In the genomic region with DNA sequence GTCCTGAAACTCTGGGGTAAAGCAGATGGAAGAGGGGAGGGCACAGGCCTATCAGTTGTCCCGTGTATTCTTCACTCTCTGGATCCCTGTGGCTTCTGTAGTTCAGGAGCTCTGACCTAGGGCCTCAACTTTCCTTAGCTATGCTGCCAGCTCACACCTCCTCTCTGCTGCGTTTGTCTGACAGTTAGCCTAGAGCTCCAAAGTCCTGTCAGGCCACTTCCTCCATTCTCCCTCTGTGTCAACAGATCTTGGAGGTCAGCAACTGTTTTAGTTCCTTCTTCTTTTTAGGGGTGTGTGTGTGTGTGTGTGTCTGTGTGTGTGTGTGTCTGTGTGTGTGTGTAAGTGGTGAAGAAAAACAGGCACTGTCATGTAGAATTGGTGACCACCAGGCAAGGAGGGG, we compare ENCODE assay signal across 20 mouse cellular contexts.
A peak's percentile ranks its signal among the peaks of the same experiment; 100 is the strongest.
DNase-seq lines count a peak whose midpoint lies in the region; ATAC-seq and TF ChIP-seq lines count a peak whose summit lies in the region.
"Had no signal": no experiment of that assay in that cellular context is flagged by ENCODE, and none has a peak within 500 bp of the region (broad histone marks: within the 10 kb centered on the region; RNA-seq: fewer than 3 reads in every experiment).

No protein-coding gene starts in this region.

- H3K27me3 ChIP-seq in heart, embryonic 12.5 days (replicated peaks): no peaks in the 10 kb centered on the region
- H3K27me3 ChIP-seq in heart, embryonic 10.5 days (ENCODE audit: insufficient read depth, poor library complexity, severe bottlenecking): no peaks in the 10 kb centered on the region
- no peaks in the 10 kb centered on the region for H3K27me3 ChIP-seq in lung, postnatal 0 days (replicated peaks; ENCODE audit: insufficient read depth, low read length)
- H3K27me3 ChIP-seq in liver, embryonic 15.5 days: no peaks in the 10 kb centered on the region
- H3K27me3 ChIP-seq: embryonic facial prominence, embryonic 12.5 days; limb, embryonic 13.5 days had no signal

- H3K4me3 ChIP-seq in heart, embryonic 12.5 days: no peak overlapping the region
- no peak overlapping the region for H3K4me3 ChIP-seq in heart, embryonic 10.5 days
- H3K4me3 ChIP-seq in lung, postnatal 0 days (ENCODE audit: low read depth, low read length): no peak overlapping the region
- no peak overlapping the region for H3K4me3 ChIP-seq in lung, adult 2 months (replicated peaks; ENCODE audit: extremely low read depth, low read depth, low read length)
- no peak overlapping the region for H3K4me3 ChIP-seq in liver, embryonic 15.5 days (replicated peaks)
- H3K4me3 ChIP-seq: embryonic facial prominence, embryonic 12.5 days; limb, embryonic 13.5 days; midbrain, embryonic 13.5 days had no signal

- no peak overlapping the region for H3K4me2 ChIP-seq in heart, embryonic 12.5 days
- no peak overlapping the region for H3K4me2 ChIP-seq in lung, postnatal 0 days (replicated peaks; ENCODE audit: low read depth, low read length)
- H3K4me2 ChIP-seq in liver, embryonic 15.5 days: no peak overlapping the region
- H3K4me2 ChIP-seq: embryonic facial prominence, embryonic 12.5 days; limb, embryonic 13.5 days; midbrain, embryonic 13.5 days had no signal

- no peak overlapping the region for H3K27ac ChIP-seq in heart, embryonic 12.5 days (ENCODE audit: poor library complexity, severe bottlenecking)
- H3K27ac ChIP-seq in heart, embryonic 10.5 days: no peak overlapping the region
- H3K27ac ChIP-seq in lung, postnatal 0 days (ENCODE audit: low read length): no peak overlapping the region
- H3K27ac ChIP-seq in liver, embryonic 15.5 days (replicated peaks): no peak overlapping the region
- H3K27ac ChIP-seq: embryonic facial prominence, embryonic 12.5 days; limb, embryonic 13.5 days; midbrain, embryonic 13.5 days; stomach, postnatal 0 days had no signal

- ATAC-seq in heart, embryonic 12.5 days (ENCODE audit: insufficient number of reproducible peaks, low FRiP score): 0 out of 2 replicates have a peak, but pooled peaks have one; percentile 38
- no peak for ATAC-seq in lung, postnatal 0 days
- peak; percentile 42; the same call in 1 of the 2 replicates for ATAC-seq in liver, embryonic 15.5 days (ENCODE audit: insufficient read depth)
- ATAC-seq: midbrain, embryonic 13.5 days had no signal

- H3K9me3 ChIP-seq in heart, embryonic 12.5 days (replicated peaks): no peaks in the 10 kb centered on the region
- no peaks in the 10 kb centered on the region for H3K9me3 ChIP-seq in heart, embryonic 10.5 days
- H3K9me3 ChIP-seq in lung, postnatal 0 days (ENCODE audit: low read length): no peaks in the 10 kb centered on the region
- no peaks in the 10 kb centered on the region for H3K9me3 ChIP-seq in liver, embryonic 15.5 days (replicated peaks)
- H3K9me3 ChIP-seq: embryonic facial prominence, embryonic 12.5 days; limb, embryonic 13.5 days; midbrain, embryonic 13.5 days had no signal

- no peak for TF ChIP-seq EP300 in lung, postnatal 0 days (IDR thresholded peaks at IDR 0.05)

- H3K9ac ChIP-seq in heart, embryonic 12.5 days: no peak overlapping the region
- H3K9ac ChIP-seq in lung, postnatal 0 days (replicated peaks; ENCODE audit: low read depth): no peak overlapping the region
- H3K9ac ChIP-seq in liver, embryonic 15.5 days: no peak overlapping the region
- H3K9ac ChIP-seq: embryonic facial prominence, embryonic 12.5 days; limb, embryonic 13.5 days; midbrain, embryonic 13.5 days had no signal

- 34% methylated on average over 2 of the region's 2 CpGs for WGBS in heart, embryonic 12.5 days
- 26% methylated on average over 2 of the region's 2 CpGs for WGBS in heart, embryonic 10.5 days
- 12% methylated on average over 2 of the region's 2 CpGs for WGBS in lung, postnatal 0 days
- WGBS in lung, adult 2 months: 23% methylated on average over 2 of the region's 2 CpGs
- 8% methylated on average over 2 of the region's 2 CpGs for WGBS in liver, embryonic 15.5 days (ENCODE audit: insufficient replicate concordance)

- no peak for DNase-seq in heart, embryonic 10.5 days (ENCODE audit: low spot score)
- DNase-seq in lung, postnatal 0 days (ENCODE audit: low spot score): peak; percentile 21
- DNase-seq in lung, adult 2 months: no peak
- peak; percentile 3 for DNase-seq in yolk sac, embryonic 10.5 days (ENCODE audit: low spot score)
- DNase-seq in cerebellum, postnatal 4 days (ENCODE audit: low spot score in 2 of 2): no peak
- DNase-seq in right cerebral cortex, postnatal 10 days (ENCODE audit: low spot score in 2 of 2): no peak
- DNase-seq: adrenal gland, postnatal 25 days; cerebellum, postnatal 25 days; gastrocnemius, postnatal 25 days; heart, postnatal 14 days; kidney, adult 11 months; kidney, postnatal 25 days; layer of hippocampus, postnatal 36 days; thymus, postnatal 36 days had no signal

- no peak for TF ChIP-seq POLR2A in lung, adult 2 months (IDR thresholded peaks at IDR 0.05; ENCODE audit: borderline replicate concordance, extremely low read depth, low read depth, low read length)

- H3K4me1 ChIP-seq in heart, embryonic 12.5 days (replicated peaks): no peaks in the 10 kb centered on the region
- H3K4me1 ChIP-seq in heart, embryonic 10.5 days: no peaks in the 10 kb centered on the region
- no peaks in the 10 kb centered on the region for H3K4me1 ChIP-seq in lung, postnatal 0 days (ENCODE audit: insufficient read depth, low read depth, low read length)
- no peaks in the 10 kb centered on the region for H3K4me1 ChIP-seq in lung, adult 2 months (ENCODE audit: control insufficient read depth, insufficient read depth, low read length)
- H3K4me1 ChIP-seq in liver, embryonic 15.5 days (replicated peaks): no peaks in the 10 kb centered on the region
- H3K4me1 ChIP-seq: embryonic facial prominence, embryonic 12.5 days had no signal

- TF ChIP-seq CTCF in lung, postnatal 0 days (IDR thresholded peaks at IDR 0.05): no peak
- TF ChIP-seq CTCF in lung, adult 2 months (IDR thresholded peaks at IDR 0.05; ENCODE audit: insufficient read depth, low read length): no peak

- H3K36me3 ChIP-seq in heart, embryonic 12.5 days: no peaks in the 10 kb centered on the region
- no peaks in the 10 kb centered on the region for H3K36me3 ChIP-seq in heart, embryonic 10.5 days
- no peaks in the 10 kb centered on the region for H3K36me3 ChIP-seq in lung, postnatal 0 days (ENCODE audit: insufficient read depth, low read length)
- H3K36me3 ChIP-seq in liver, embryonic 15.5 days (replicated peaks): no peaks in the 10 kb centered on the region
- H3K36me3 ChIP-seq: embryonic facial prominence, embryonic 12.5 days; limb, embryonic 13.5 days; midbrain, embryonic 13.5 days had no signal

Comparison
In these comparisons a context has a peak if more than half of its experiments do, and no peak if none do; other contexts are left out.
1. DNase-seq: peak in lung, postnatal 0 days (single experiment) and yolk sac, embryonic 10.5 days (single experiment); none in heart, embryonic 10.5 days (single experiment), lung, adult 2 months (single experiment), cerebellum, postnatal 4 days (0 of 2) and right cerebral cortex, postnatal 10 days (0 of 2).